Mouse (Mus musculus) heart, postnatal 0 days (tissue): Measurements from ENCODE around the gene D630039A03Rik.

Experiments used
- CTCF ChIP-seq: IDR thresholded peaks from 2 replicates; pipeline ENCODE4 v1.5.1; 2016; ENCODE audit warnings: antibody characterized with exemption, control low read depth, low read depth
- EP300 ChIP-seq: IDR thresholded peaks from 2 replicates; pipeline ENCODE4 v1.6.1; 2016; ENCODE audit warnings: antibody characterized with exemption, low read depth

DNA sequence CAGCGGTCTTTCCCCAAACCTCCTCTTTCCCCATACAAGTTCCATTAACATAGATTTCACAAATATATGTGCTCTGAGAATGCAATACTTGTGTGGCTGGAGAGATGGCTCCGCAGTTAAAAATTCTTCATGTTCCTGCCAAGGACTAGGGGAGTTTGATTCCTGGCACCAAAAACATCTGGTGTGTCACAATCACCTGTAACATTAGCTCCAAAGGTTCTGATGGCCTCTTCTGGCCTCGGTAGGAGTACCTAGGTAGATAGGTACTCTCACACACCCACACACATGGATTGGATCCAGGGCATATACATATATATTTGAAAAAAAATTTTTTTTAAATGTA, 29.2 kb downstream of the D630039A03Rik start:
- TF ChIP-seq EP300, result no peak
- TF ChIP-seq CTCF, result no peak
